Mouse (Mus musculus): ENCODE data around the gene Nsrp1.
A peak's percentile ranks its signal among the peaks of the same experiment; 100 is the strongest.

The Nsrp1 gene

DNA sequence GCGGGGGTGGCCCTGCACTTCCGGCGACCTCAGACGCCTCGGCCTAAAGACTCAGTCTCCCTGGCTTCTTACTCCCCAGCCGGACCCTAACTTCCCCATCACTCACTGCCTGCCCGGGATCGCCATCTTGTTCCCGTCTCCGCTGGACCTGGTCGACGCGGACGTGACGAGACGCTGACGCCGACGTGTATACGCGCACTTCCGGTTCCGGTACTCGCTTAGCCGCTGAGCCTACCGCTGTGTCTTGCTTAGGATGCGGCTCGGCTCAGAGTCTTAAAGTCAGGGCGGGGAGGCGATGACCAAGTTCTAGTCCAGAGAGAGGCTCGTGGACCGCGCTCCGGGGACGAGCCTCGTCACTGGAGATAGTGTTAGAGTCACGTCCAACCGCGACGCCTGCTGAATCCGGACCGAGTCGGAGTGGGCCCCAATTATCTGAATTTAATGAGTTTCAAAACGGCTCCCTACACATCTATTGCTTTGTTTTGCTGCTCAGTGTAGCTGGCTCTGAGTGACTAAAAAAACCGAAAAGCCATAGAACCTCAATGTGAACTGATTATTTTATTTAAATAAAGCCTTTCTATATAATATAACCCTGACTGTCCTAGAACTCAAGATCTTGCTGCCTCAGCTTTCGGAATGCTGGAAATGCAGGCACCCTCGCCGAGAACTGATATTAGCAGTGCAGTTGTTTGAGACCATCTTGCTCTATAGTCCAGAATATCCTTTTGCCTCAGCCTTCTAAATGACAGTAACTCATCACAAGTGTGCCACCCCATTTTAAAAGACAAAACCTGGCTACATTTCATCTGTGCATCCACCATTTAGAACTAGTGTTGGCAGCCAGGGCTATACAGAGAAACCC is at the start of gene Nsrp1:
Gene Nsrp1 (minus strand): TSS at position 163 of the 862 bp plus-strand sequence.
- DNase-seq = peak; percentile 99

DNA sequence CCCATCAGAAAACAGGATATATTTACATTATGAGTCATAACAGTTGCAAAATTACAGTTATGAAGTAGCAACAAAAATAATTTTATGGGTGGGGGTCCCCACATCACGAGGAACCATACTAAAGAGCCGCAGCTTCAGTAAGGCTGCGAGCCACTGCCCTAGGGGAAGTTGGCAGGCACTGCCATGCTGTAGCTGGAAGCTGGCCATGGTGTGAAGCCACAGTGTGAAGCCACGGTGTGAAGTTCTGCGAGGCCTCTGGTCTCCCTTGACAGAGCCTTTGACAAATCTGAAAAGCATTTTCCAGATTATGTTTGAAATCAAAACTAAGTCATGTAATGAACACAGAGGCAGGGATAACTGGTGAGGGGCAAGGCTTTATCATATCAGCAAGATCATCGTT is 32.9 kb upstream of the Nsrp1 start:
- DNase-seq = peak; percentile 56

DNA sequence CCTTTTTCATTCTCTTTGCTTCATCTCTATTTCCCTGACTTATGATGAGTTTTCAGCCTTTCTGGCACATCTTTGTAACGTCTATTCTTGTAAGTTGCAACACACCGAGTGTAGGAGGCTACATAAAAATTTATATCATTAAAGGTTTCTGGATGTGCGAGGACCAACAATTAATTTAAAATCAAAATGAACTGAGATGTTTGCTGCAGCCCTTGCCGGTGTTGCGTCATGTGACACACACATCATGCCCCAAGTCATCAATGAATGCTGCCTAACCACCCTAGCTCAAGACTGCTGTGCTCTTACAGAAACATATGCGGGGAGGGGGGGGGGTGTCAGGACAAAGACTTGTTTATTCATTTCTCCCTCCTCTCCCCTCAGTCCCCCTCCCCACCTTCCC is 30.2 kb upstream of the Nsrp1 start:
- peak; percentile 52 for DNase-seq

DNA sequence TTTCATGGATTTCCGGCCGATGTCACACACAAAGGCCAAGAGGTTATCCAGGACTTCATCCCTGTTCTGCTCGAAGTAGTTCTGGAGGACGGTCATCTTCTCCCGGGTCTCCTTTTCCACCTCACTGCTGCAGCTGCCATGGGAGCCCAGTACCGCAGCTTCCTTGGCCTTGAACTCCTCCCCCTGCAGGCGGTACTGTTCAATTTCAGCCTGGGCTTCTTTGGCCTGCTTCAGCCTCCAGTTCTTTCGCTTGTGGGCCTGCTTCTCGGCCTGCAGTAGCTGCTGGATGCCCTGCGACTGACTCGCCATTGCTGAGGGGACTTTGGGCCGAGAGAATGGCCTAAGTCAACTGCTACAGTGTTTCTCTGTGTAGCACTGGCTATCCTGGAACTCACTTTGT is 29.6 kb upstream of the Nsrp1 start:
- DNase-seq = peak; percentile 69

DNA sequence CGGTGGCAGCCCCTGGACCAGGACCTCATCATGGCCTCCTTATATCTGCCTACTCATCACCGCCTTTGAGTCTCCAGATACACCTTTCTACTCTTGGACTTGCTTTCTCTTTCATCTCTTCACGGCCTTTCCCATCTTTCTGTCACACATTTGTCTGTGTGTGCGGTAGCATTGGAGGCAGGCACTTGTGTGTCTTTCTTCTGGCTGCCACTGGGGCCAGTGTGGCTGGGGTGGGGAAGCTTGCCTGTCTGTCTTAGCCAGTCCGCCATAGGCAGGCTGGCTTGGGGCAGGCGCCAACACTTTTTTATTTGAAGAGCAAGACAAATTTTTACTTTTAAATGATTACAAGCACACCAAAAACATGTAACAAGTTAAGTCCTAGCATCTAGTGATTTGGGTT is 28.7 kb upstream of the Nsrp1 start:
- no peak for DNase-seq

DNA sequence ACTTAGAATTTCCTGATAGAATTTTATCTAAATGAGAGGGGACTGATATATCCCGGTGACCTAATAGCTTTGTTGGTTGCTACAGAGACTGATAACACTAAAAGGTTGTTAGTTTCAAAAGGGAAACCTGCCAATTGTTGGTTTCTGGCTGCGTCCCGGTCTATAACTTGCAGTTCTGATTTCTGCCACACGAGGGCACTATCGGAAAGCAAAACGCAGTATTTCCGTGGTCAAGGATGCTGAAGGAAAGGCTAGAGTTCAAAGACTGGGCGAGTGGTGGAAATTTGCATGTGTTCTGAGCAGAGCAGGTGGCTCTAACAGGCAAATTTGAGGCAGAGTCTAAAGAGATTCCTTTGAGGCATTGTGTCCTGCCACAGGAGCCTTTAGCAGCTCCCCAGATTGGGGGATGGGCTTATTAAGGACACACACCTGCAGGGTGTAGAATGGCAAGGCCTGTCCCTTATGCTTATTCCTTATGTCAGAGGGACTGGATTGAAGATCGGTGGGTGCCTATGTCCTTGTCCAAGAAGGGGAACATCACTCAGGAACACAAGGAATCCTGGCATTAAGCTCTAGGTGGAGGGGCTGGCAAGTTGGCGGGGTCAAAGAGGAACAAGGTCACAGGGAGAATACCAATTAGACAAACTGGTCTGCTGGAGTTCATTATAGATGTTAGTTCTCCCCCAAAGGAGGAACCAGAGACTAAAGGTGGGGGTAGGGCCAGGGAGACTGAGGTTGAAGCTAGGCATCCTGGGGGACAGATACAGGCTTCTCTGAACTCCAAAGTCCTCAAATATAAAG is 22.1 kb upstream of the Nsrp1 start:
- peak; percentile 96 for DNase-seq

DNA sequence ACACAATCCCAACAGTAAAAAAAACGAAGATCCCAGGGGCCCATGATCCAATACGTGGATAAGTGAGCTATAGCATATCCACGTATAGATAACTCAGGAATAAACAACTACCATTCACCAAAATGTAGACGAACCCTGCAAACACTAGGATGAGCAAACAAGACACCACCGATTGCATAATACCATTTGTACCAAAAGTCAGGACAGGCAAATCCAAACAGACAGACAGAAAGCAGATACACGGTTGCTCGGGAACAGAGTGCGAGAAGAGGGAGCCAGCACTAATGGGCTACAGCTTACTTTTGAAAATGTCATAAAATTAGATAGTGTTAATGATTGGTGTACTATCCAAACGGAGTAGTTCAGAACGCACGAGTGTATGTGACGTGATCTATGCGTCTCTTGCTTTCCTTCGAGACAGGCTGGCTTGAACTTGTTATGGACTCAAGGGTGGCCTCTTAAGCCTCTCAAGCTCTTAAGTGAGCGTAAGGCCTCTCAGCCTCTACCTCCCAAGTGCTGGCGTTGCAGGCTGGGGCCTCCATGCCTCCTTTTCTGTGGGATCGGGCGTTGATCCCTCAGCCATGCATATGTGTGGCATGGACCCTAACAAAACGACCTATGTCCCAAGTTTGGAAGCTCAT is 20.2 kb upstream of the Nsrp1 start:
- peak; percentile 69 for DNase-seq

DNA sequence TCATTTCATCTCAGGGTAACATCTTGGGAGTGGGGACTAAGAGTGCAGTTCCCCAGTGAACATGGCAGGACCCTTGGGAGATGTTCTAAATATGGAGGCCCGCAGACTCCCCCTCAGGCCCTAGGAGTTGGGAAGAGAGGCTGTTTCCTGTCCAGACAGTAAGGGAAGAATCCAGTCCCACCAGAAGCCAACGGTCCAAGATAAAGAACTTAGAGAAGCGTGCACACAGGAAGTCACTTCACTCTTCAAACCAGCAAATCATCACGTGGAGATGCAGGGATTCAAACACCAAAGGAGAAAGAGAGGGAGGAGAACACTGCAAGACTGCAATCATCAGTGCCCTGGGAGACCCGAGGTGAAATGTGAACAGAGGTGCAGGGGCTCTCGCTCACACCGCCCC is 18.8 kb upstream of the Nsrp1 start:
- DNase-seq = peak; percentile 95

DNA sequence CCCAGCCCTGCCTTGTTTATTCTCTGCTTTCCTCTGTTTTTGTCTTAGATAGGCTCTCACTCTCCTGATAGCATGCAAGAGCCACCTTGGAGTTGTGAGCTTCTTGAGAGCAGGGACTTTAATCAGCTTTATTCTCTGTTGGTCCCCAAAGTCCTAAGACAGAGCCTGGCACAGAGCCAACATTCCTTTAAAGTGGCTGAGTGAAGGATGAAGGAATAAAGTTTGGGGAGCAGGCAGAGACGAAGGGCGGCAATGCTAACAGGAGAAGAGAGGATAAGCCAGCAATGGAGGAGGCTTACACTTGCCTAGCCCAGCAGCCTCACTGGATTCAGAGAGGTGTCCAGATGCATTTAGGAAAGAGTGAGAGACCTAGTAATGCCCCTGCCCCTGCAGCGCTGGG is 18.3 kb upstream of the Nsrp1 start:
- peak; percentile 90 for DNase-seq

DNA sequence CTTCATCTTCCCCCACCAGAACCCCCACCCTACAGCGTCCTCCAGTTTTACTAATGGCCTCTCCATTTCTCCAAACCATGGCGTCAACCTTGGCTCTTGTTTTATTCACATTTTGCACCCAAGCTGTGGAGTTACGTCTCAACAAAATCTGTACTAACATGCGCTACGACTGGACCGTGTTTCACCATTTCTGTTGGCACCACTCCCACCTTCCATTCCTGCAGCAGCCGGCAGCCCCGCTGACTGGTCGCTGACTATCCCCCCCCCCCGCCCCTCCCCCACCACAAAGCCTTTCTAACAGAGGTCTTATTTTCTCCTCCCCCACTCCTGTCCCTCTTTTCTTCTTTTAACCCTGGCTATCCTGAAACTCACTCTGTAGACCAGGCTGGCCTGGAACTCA is 17.0 kb upstream of the Nsrp1 start:
- DNase-seq = peak; percentile 80

DNA sequence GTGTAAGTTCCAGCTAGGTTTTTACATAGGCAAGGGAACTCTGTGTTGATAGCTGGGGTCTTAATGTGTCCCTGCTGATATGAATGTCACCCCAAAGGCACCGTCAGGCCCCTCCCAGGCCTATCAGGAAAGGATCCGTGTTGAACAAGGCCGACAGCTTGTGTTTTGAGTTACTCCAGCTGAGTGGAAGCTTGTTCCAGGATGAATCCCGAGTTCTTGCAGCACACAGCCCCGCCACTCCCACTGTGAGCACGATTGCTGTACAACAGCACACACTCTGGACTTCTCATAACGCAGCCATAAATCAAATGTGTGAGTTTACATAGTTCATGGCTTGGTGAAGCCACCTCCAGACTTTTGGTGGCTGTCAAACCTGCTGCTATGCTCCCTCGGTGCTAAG is 15.9 kb upstream of the Nsrp1 start:
- DNase-seq = peak; percentile 90

DNA sequence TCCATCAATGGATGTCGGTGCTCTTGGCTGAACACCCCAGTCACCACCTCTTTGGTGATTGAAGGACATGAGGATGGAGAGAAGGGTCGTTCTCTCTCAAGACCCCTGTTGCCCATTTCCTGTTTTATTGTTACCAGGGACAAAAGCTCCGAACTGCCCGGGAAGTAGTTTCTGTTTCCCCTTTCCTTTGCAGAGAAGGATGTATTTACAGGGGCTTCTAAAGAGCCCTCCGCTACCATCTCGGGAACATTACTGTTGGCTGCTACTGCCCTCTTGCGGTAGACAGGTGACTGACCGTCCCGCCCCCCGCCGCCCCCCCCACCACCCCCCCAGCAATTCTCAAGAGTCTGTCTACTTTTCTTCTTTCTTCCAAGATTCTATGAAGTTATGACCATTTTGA is 15.0 kb upstream of the Nsrp1 start:
- peak; percentile 92 for DNase-seq

DNA sequence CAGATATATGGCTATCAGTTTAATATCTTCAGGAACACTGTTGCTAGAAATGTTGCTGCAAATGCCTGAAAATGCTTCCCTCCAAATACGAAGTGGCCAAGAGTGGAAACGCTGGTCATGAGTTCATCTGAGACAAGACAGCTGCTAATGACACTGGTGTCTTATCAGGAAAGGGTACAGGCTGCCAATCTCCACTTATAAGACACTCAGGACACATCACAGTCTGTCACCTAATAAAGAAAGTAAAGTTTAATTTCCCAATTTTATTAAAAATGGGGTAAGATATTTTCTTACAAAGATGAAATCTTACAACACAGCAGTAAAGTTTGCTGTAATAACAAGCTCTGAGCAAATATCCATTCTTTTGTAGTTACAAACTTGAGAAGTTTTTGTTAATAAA is 10.9 kb upstream of the Nsrp1 start:
- DNase-seq = peak; percentile 43

DNA sequence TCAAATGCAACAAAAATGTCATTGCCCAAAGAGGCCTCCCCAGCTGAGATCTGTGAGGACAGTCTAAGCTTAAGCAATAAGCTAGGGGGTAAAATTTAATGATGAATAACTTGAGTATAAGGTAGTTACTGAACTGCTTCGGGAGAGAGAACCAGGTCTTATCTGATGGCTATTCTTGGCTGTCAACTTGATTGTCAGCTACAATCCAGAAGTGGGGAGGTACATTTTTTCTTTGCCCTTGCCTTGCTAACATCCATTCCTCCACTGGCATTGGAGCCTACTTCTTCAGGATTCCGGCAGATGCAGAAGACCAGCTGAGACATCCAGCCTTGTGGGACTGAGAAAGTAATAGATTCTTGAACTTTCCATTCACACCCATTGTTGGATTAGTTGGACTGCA is 8.8 kb upstream of the Nsrp1 start:
- peak; percentile 63 for DNase-seq

DNA sequence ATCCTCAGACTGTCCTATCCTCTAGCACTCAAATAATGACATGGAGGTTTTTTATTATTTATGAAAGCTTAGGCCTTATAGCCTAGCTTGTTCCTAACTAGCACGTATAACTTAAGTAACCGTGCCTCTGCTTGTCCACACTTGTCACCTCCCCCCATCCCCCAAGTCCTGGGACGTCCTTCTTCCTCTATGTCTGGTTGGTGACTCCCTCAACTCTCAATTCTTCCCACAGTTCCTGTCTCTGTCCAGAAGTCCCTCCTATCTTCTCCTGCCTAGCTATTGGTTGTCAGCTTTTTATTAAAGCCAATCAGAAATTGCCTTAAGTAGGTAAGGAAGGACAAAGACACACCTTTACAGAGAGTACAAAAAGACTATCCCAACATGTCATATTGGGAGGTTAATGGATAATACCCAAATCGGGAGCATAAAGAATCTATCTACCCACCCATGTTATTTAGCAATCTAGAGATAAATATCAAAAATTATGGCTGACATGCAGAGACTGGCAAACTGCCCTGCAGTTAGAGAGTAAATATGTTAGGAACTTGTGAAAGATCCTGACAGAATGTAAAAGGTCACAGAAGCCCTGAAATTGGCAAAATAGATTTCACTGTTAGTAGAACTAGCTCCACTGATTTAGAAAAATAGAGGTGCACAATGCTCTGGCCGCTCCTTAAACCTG is 5.9 kb upstream of the Nsrp1 start:
- peak; percentile 66 for DNase-seq

DNA sequence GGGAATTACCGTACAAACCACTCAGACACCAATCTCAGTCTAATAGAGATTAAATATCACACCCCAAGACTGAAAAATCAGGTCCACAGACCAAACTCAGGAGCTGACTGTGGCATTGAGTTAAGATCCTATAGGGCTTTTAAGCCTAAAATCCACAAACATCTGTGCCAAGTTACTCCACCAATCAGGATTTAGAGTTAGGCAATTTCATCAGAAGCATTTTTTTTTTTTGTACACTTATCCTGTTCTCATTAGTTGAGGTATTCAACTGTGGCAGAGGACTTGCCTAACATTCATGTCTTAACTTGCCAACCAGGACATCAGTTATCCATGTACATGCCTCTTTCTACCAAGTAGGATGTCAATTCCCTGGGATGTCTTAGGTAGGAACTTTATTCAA is 1.1 kb upstream of the Nsrp1 start:
- DNase-seq = no peak

DNA sequence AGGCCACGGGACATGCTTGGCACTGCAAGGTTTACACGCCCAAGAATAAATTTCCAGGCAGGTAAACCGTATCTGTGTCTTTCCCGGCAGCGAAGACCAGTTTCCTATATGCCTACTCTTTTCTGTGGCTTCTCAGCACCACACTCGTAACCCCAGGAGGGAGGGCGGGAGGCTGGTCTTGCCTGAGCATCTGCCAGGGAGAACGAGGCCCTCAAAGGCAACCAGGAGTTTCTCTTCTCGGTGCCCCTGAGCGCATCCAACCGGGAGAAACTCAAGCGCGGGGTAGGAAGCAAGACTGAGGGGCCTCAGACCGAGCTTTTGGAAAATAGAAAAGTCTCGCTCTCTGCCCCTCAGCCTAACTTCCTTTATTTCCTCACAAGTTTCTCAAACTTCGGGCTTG is 443 bp downstream of the Nsrp1 start:
- peak; percentile 91 for DNase-seq

DNA sequence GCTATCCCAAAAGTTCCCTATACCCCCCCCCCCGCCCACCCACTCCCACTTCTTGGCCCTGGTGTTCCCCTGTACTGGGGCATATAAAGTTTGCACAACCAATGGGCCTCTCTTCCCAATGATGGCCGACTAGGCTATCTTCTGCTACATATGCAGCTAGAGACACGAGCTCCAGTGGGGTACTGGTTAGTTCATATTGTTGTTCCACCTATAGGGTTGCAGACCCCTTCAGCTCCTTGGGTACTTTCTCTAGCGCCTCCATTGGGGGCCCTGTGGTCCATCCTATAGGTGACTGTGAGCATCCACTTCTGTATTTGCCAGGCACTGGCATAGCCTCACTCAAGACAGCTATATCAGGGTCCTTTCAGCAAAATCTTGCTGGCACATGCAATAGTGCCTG is 904 bp downstream of the Nsrp1 start:
- peak; percentile 90 for DNase-seq

DNA sequence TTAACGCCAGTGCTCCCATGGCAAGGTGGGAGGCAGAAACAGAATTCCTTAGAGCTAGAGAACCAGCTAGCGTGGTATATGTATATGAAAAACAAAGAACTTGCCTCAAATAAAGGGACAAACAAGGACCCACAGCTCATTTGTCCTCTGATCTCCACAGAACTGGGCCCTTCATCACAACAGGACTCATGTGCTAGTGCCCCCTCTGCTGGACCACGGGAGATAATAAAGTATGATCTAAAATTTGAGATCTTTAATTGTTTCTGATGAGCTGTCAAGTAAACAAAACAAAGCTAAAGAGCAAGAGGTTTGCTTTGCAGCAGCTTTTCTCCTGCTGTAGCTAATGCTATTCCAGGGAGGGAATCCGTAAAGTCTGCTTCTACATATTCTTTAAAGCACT is 7.5 kb downstream of the Nsrp1 start:
- no peak for DNase-seq

DNA sequence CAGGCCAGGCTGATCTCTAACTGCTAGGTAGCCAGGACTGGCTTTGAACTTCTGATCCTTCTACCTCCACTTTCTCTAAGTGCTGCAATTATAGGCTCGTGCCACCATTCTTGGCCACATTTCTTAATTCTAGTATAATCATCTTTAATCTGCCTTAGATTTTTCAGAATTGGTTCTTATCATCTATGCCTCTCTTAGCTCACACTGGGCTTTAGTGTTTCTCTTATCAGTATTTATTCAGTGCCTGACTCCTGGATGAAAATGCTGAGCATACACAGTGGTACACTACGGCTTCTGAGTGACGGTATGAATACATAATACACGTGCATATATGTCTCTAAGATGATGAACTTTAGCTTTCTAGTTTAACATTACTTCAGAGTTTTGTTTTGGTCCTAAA is 9.4 kb downstream of the Nsrp1 start:
- no peak for DNase-seq

DNA sequence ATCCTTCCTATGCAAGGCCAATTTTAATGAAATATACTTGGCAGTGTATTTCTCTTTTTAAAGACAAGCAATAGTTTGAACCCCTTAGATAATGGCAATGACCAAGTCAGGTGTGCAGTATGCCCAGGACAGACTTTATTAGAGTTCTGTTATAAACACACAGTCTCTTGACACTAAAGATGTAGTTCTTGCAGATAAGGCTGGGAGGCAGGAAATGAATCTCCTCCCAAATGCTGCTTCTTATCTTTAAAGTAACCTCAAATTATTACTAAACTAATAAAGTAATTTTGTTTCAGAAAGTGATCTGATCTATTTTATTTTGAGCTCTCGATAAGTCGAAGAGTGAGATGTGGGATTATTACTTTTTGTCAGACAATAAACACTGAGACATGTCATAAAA is 14.8 kb downstream of the Nsrp1 start:
- DNase-seq = no peak

DNA sequence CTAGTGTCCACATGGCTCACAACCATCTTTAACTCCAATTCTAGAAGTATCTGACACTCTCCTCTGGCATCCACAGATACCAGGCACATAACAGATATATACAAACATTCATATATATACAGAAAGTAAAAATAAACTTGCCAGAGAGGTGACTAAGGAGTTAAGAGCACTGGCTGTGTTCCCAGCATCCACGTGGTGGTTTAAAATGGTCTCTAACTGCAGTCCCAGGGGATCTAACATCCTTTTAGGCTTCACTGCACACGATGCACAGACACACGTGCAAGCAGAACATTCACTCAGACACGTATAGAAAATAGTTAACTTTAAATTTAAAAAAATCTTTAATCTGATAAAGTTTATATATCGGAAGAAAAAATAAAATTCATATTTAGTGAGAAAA is 16.3 kb downstream of the Nsrp1 start:
- no peak for DNase-seq

DNA sequence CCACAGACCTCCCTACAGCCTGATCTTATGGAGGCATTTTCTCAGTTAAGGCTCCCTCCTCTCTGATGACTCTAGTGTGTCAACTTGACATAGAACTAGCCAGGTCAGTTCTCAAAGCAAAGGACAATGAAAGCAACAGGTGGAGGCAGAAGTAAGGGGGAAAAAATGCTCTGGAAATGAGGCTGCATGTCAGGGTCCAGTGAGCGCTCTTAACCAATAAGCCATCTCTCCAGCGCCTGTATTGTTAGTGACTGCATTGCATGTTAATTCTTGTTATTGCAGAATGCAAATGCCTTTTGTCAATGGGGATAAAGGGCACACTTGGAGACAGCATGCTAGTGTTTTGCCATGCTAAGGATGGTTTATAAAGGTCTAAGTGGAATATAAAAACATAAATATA is 35.4 kb downstream of the Nsrp1 start:
- no peak for DNase-seq
